Mouse (Mus musculus): Measurements from ENCODE around the gene Ltbp4.

DNA sequence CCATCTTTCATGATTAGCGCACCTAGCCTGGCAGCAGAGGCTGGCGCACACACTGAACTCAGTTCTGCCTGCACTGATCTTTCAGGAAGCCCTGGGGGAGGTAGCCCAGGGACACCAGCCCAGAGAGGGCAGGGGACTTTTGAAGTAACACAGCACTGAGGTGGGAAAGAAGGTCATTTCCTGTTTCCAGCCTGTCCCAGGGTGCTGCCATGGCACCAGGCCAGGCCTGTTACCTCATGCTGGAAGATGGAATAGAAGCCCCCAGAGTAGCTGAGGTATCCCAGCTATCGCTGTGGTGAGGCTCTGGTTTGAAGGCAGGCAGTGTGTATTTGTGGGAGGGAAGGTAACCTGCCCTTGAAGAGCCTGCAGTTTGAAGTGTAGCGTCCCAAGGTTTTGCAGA is 62.6 kb downstream of the Ltbp4 start:
- TF ChIP-seq CTCF (IDR thresholded peaks at IDR 0.05; ENCODE audit: borderline replicate concordance, extremely low read depth, insufficient read depth, insufficient read length) (no peak), POLR2A (IDR thresholded peaks at IDR 0.05; ENCODE audit: borderline replicate concordance, extremely low read depth, insufficient read depth, insufficient read length, poor library complexity, severe bottlenecking) (no peak)

All from brain, embryonic 14.5 days (tissue).